Mouse (Mus musculus) kidney, postnatal 0 days (tissue): ENCODE results near the gene Epha2. TPM values are rescaled to one million over a fixed set of nuclear protein-coding genes. Genes with fewer than 3 reads are reported as not detected.

ENCODE experiments used
- ATAC-seq: fragments of 200-750 bp; cut with Nextera tagmentation; replicated peaks from 2 replicates; pipeline ENCODE4 v1.8.0; 2017; ENCODE audit warnings: low read depth, moderate number of reproducible peaks, moderate TSS enrichment, moderate library complexity; ENCODE audit not compliant: low FRiP score
- DNase-seq: peaks from one replicate; pipeline ENCODE4 v3.0.0-alpha.2; 2016; ENCODE audit warnings: low spot score
- H3K27ac ChIP-seq: fragments of 300-500 bp; sonication (generic); 2 replicates; pipeline ENCODE4 v1.5.1; 2014; ENCODE audit warnings: mild to moderate bottlenecking
- H3K27me3 ChIP-seq: fragments of 300-500 bp; sonication (generic); 2 replicates; pipeline ENCODE4 v1.6.1; 2014; ENCODE audit warnings: low read length, mixed read lengths; ENCODE audit not compliant: insufficient read depth
- H3K36me3 ChIP-seq: fragments of 300-500 bp; sonication (generic); 2 replicates; pipeline ENCODE4 v1.6.1; 2014; ENCODE audit warnings: low read length, mixed read lengths; ENCODE audit not compliant: insufficient read depth
- H3K4me1 ChIP-seq: fragments of 300-500 bp; sonication (generic); replicated peaks from 2 replicates; pipeline ENCODE4 v1.6.1; 2014; ENCODE audit warnings: antibody characterized with exemption, low read length, mixed read lengths; ENCODE audit not compliant: insufficient read depth
- H3K4me2 ChIP-seq: fragments of 300-500 bp; sonication (generic); 2 replicates; pipeline ENCODE4 v1.6.1; 2014; ENCODE audit warnings: mild to moderate bottlenecking, low read length, moderate library complexity, mixed read lengths
- H3K4me3 ChIP-seq: fragments of 300-500 bp; sonication (generic); replicated peaks from 2 replicates; pipeline ENCODE4 v1.5.1; 2014; ENCODE audit warnings: low read depth, low read length
- H3K9ac ChIP-seq: fragments of 300-500 bp; sonication (generic); 2 replicates; pipeline ENCODE4 v1.6.1; 2014; ENCODE audit warnings: low read depth, low read length
- H3K9me3 ChIP-seq: fragments of 300-500 bp; sonication (generic); replicated peaks from 2 replicates; pipeline ENCODE4 v1.6.1; 2016; ENCODE audit warnings: low read length, inconsistent platforms, mixed read lengths
- CTCF ChIP-seq: IDR thresholded peaks from 2 replicates; pipeline ENCODE4 v1.5.1; 2016; ENCODE audit warnings: antibody characterized with exemption, low read depth, mild to moderate bottlenecking, moderate library complexity
- WGBS: fragments of 180-500 bp; shearing (Covaris S2); extraction: QIAGEN DNeasy Blood & Tissue Kit; methylation state at CpG from one replicate; pipeline ENCODE4 v1.1.7; 2014; 5-methylcytosine and 5-hydroxymethylcytosine counted together
- polyA plus RNA-seq: library from polyadenylated mRNA; unstranded; fragments of >200 nt; fragmentation: Nextera tagmentation; extraction: Ambion mirVana; gene quantifications from 2 replicates; pipeline ENCODE4 v1.2.1, GENCODE M21; 2015

Epha2 gene
- polyA plus RNA-seq, 1 experiment from 2014 or later, result 5.6 TPM

DNA sequence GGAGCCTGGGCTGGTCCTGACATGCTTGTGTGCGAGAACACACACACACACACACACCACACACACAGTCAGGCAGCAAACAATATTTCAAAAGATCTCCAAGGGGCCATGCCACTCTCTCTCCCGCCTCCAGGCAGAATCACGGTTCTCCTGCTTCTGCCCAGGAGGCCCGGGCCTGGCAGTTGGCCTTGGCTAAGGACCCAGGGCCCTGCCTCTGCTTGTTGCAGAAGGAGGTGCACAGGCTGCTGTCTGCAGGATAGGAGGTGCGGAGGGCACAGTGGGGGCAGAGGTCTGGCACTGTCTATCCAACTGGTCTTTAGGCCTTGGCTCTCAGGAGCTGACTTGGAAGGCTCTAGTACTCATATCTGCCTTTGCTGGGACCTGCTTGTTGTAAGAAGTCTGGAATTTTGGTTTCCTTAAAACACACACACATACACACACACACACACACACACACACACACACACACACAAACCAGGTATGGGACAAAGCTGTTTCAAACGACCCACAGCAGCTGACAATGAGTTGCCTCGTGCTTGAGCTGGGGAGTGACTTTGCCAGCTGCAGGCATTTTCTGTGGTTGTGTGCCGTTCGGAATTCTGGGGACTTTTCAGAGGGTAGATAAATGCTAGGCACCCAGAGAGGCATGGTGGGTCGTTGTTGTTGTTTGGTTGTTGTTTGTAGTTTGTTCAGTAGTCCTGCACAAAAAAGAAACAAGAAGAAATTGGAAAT is 38.0 kb upstream of the Epha2 start:
- no peak overlapping the region for H3K9ac ChIP-seq
- no peaks in the 10 kb centered on the region for H3K27me3 ChIP-seq
- DNase-seq (no peak), ATAC-seq (no peak)
- no peak for TF ChIP-seq CTCF
- 75% methylated on average over 10 of the region's 10 CpGs for WGBS
- no peaks in the 10 kb centered on the region for H3K36me3 ChIP-seq
- H3K4me2 ChIP-seq, result no peak overlapping the region
- no peaks in the 10 kb centered on the region for H3K9me3 ChIP-seq
- no peak overlapping the region for H3K27ac ChIP-seq
- H3K4me1 ChIP-seq, result no peaks in the 10 kb centered on the region; the same call in 1 of the 2 replicates
- H3K4me3 ChIP-seq, result no peak overlapping the region

DNA sequence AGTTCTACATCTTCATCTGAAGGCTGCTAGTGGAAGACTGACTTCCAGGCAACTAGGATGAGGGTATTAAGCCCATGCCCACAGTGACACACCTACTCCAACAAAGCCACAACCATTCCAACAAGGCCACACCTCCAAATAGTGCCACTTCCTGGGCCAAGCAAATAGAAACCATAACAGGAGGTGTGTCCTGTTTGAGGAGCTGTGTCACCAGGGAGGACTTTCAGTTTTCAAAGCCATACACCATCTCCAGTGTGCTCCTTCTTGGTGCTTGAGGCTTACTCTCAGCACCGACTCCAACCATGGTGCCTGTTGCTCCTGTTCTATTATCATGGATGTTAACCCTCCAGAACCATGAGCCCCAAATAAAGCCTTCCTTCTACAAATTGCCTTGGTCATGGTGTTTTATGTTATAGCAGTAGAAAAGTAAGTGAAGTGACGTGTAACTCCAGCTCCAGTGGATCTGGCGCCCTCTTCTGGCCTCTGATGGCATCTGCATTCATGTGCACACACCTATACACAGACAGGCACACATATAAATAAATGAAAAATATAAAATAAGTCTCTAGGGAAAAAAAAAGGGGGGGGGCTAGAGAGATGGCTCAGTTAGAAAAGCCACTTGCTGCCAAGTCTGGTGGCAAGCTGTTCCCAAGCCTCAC is 34.9 kb upstream of the Epha2 start:
- peak; percentile 50 for TF ChIP-seq CTCF
- H3K4me3 ChIP-seq, result no peak overlapping the region
- no peak overlapping the region for H3K27ac ChIP-seq
- H3K27me3 ChIP-seq, result no peaks in the 10 kb centered on the region
- DNase-seq (no peak), ATAC-seq (no peak)
- H3K4me2 ChIP-seq, result no peak overlapping the region
- H3K9ac ChIP-seq, result no peak overlapping the region
- 93% methylated on average over 3 of the region's 3 CpGs for WGBS
- H3K36me3 ChIP-seq, result no peaks in the 10 kb centered on the region
- H3K9me3 ChIP-seq, result no peaks in the 10 kb centered on the region
- H3K4me1 ChIP-seq, result no peaks in the 10 kb centered on the region

DNA sequence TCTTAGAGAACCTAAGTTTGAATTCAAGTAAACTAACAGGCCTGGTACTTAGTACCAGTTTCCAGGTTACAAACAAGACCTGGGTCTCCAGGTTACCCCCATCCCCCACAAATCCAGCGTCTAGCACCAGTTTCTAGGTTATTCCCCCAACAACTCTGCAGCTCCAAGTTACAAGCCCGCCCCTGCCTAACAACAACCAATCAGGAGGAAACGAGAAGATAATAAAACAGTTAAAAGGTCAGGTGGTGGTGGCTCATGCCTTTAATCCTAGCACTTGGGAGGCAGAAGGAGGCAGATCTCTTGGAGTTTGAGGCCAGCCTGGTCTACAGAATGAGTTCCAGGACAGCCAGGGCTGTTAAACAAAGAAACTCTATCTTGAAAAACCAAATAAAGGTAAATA is 33.8 kb upstream of the Epha2 start:
- WGBS, result 76% methylated on average over 3 of the region's 3 CpGs
- ATAC-seq, result no peak

DNA sequence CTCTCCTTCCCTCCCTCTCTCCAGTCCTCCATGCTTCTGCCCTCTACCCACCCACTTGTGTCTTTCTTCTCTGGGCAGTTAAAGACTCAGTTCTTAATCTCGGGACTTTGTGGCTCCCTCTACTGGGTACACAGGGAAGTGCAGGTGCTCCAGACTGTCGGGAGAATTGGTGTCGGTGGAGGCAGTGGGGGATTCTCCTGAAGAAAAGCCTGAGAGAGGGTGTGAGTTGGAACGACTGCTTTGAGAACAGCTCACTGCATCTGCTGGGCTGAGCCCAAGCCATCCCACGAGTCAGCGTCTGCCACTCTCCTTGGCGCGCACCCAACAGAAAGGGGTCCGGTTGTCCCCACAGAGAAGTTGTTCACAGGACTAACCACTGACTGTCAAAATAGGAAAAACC is 33.2 kb upstream of the Epha2 start:
- Histone ChIP-seq H3K4me3 (no peak overlapping the region), H3K36me3 (no peaks in the 10 kb centered on the region), H3K27ac (no peak overlapping the region), H3K4me2 (no peak overlapping the region), H3K27me3 (no peaks in the 10 kb centered on the region), H3K4me1 (peaks cover 6% of the 10 kb centered on the region; the same call in 1 of the 2 replicates), H3K9ac (no peak overlapping the region), H3K9me3 (no peaks in the 10 kb centered on the region)
- 40% methylated on average over 9 of the region's 9 CpGs for WGBS
- peak; percentile 90 for TF ChIP-seq CTCF
- peak; percentile 75 for DNase-seq
- no peak for ATAC-seq

More for the DNA sequence above, 33.8 kb upstream of the Epha2 start:
- H3K27ac ChIP-seq, result no peak overlapping the region
- H3K36me3 ChIP-seq, result no peaks in the 10 kb centered on the region
- no peak overlapping the region for H3K9ac ChIP-seq
- H3K4me3 ChIP-seq, result no peak overlapping the region
- peaks cover 6% of the 10 kb centered on the region; the same call in 1 of the 2 replicates for H3K4me1 ChIP-seq
- no peaks in the 10 kb centered on the region for H3K9me3 ChIP-seq
- no peak for TF ChIP-seq CTCF
- H3K4me2 ChIP-seq, result no peak overlapping the region
- DNase-seq, result no peak
- H3K27me3 ChIP-seq, result no peaks in the 10 kb centered on the region

DNA sequence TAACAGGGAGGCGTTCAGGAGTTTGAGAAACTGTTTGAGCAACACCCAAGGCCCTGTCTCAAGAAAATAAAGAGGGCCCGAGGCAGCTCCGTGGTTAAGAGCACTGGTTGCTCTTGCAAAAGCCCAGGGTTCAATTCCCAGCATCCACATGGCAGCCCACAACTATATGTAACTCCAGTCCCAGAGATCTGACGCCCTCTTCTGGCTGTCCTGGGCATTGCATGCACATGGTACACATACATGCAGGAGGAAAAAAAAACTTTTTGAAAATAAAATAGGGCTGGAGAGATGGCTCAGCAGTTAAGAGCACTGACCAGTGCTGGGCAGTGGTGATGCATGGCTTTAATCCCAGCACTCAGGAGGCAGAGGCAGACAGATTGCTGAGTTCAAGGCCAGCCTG is 32.7 kb upstream of the Epha2 start:
- no peak overlapping the region for H3K4me3 ChIP-seq
- no peak overlapping the region for H3K4me2 ChIP-seq
- H3K27ac ChIP-seq, result no peak overlapping the region
- ATAC-seq (no peak), DNase-seq (no peak)
- peaks cover 8% of the 10 kb centered on the region; the same call in 1 of the 2 replicates for H3K4me1 ChIP-seq
- H3K27me3 ChIP-seq, result no peaks in the 10 kb centered on the region
- peak; percentile 41; the same call in 1 of the 2 replicates for TF ChIP-seq CTCF
- no peak overlapping the region for H3K9ac ChIP-seq
- WGBS, result 91% methylated on average over 4 of the region's 4 CpGs
- no peaks in the 10 kb centered on the region for H3K9me3 ChIP-seq
- H3K36me3 ChIP-seq, result no peaks in the 10 kb centered on the region

DNA sequence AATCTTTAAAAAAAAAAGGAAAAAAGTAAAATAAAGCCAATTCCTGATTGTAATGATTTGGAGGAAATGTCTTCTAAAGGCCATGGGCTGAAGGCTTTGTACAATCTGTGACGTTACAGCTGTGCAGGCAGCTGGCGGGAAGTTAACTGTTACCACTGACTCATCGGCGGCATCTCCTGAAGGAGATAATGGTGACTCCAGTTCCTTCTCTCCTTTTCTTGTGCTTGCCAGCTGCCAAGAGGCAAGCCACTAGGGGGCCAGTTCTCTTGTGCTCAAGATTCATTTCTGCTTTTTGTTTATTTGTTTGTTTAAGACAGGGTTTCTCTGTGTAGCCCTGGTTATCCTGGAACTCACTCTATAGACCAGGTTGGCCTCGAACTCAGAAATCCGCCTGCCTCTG is 32.0 kb upstream of the Epha2 start:
- ATAC-seq (no peak), DNase-seq (peak; percentile 58)
- no peaks in the 10 kb centered on the region for H3K27me3 ChIP-seq
- H3K9ac ChIP-seq, result no peak overlapping the region
- H3K4me3 ChIP-seq, result no peak overlapping the region
- 78% methylated on average over 6 of the region's 6 CpGs for WGBS
- H3K27ac ChIP-seq, result no peak overlapping the region
- no peak overlapping the region for H3K4me2 ChIP-seq
- H3K4me1 ChIP-seq, result peaks cover 8% of the 10 kb centered on the region; the same call in 1 of the 2 replicates
- H3K9me3 ChIP-seq, result no peaks in the 10 kb centered on the region
- H3K36me3 ChIP-seq, result no peaks in the 10 kb centered on the region
- TF ChIP-seq CTCF, result peak; percentile 46
